Comparison of ENCODE assay signal across 9 mouse cellular contexts in genomic region chr6:48684319-48684718, GRCm38 (mm10). TPM values are rescaled to one million over a fixed set of nuclear protein-coding genes. Genes with fewer than 3 reads are reported as not detected.
DNase-seq lines count a peak whose midpoint lies in the region; ATAC-seq and TF ChIP-seq lines count a peak whose summit lies in the region.
"Had no signal": no experiment of that assay in that cellular context is flagged by ENCODE, and none has a peak within 500 bp of the region (broad histone marks: within the 10 kb centered on the region; RNA-seq: fewer than 3 reads in every experiment).

Gimap4 (plus strand) TSS chr6:48684549.

- no peaks in the 10 kb centered on the region for H3K27me3 ChIP-seq in lung, embryonic 15.5 days
- no peaks in the 10 kb centered on the region for H3K27me3 ChIP-seq in embryonic facial prominence, embryonic 14.5 days (replicated peaks; ENCODE audit: control insufficient read depth, insufficient read depth, low read length)
- H3K27me3 ChIP-seq in intestine, embryonic 14.5 days (replicated peaks; ENCODE audit: control insufficient read depth, insufficient read depth, low read length) = no peaks in the 10 kb centered on the region

- 62% methylated on average over 5 of the region's 5 CpGs for WGBS in lung, embryonic 15.5 days
- WGBS in embryonic facial prominence, embryonic 14.5 days = 69% methylated on average over 5 of the region's 5 CpGs
- 63% methylated on average over 5 of the region's 5 CpGs for WGBS in intestine, embryonic 14.5 days
- WGBS in olfactory bulb, adult 2 months = 74% methylated on average over 5 of the region's 5 CpGs

- H3K27ac ChIP-seq in lung, embryonic 15.5 days = peak within 1 kb of the TSS; percentile 66
- no peak within 1 kb of the TSS for H3K27ac ChIP-seq in embryonic facial prominence, embryonic 14.5 days (replicated peaks; ENCODE audit: low read depth, low read length)
- no peak within 1 kb of the TSS for H3K27ac ChIP-seq in intestine, embryonic 14.5 days (ENCODE audit: low read depth)
- H3K27ac ChIP-seq in olfactory bulb, adult 2 months (ENCODE audit: insufficient read depth, low read depth, low read length) = no peak within 1 kb of the TSS
- H3K27ac ChIP-seq: liver, embryonic 14.5 days had no signal

- no peak for TF ChIP-seq POLR2A in olfactory bulb, adult 2 months (IDR thresholded peaks at IDR 0.05; ENCODE audit: insufficient read depth, low read depth, low read length)

- peak within 1 kb of the TSS; percentile 7; the same call in 1 of the 2 replicates for H3K4me3 ChIP-seq in lung, embryonic 15.5 days
- no peak within 1 kb of the TSS for H3K4me3 ChIP-seq in embryonic facial prominence, embryonic 14.5 days (ENCODE audit: low read depth, low read length)
- H3K4me3 ChIP-seq in intestine, embryonic 14.5 days (ENCODE audit: low read depth, low read length) = no peak within 1 kb of the TSS
- H3K4me3 ChIP-seq in olfactory bulb, adult 2 months (ENCODE audit: insufficient read depth, low read depth, low read length) = no peak within 1 kb of the TSS

- no peaks in the 10 kb centered on the region for H3K9me3 ChIP-seq in lung, embryonic 15.5 days
- no peaks in the 10 kb centered on the region for H3K9me3 ChIP-seq in embryonic facial prominence, embryonic 14.5 days (ENCODE audit: control insufficient read depth, low read length)
- H3K9me3 ChIP-seq in intestine, embryonic 14.5 days (ENCODE audit: control insufficient read depth, low read length) = no peaks in the 10 kb centered on the region

- H3K36me3 ChIP-seq in lung, embryonic 15.5 days = no peaks in the 10 kb centered on the region
- no peaks in the 10 kb centered on the region for H3K36me3 ChIP-seq in embryonic facial prominence, embryonic 14.5 days (ENCODE audit: control insufficient read depth, insufficient read depth, low read length)
- H3K36me3 ChIP-seq in intestine, embryonic 14.5 days (ENCODE audit: control insufficient read depth, insufficient read depth, low read length) = no peaks in the 10 kb centered on the region

- H3K9ac ChIP-seq in lung, embryonic 15.5 days = no peak within 1 kb of the TSS
- H3K9ac ChIP-seq in embryonic facial prominence, embryonic 14.5 days (ENCODE audit: low read depth, low read length) = no peak within 1 kb of the TSS
- H3K9ac ChIP-seq in intestine, embryonic 14.5 days (ENCODE audit: low read length) = no peak within 1 kb of the TSS
- H3K9ac ChIP-seq: liver, embryonic 14.5 days had no signal

- ATAC-seq in lung, embryonic 15.5 days (ENCODE audit: borderline replicate concordance, extremely low read depth, low FRiP score, low TSS enrichment) = no peak
- ATAC-seq in embryonic facial prominence, embryonic 14.5 days (ENCODE audit: low read depth) = no peak
- ATAC-seq in intestine, embryonic 14.5 days (replicated peaks; ENCODE audit: low FRiP score, low TSS enrichment, low read depth) = no peak

- DNase-seq in lung, adult 18-20 months = no peak
- DNase-seq in embryonic facial prominence, embryonic 14.5 days (ENCODE audit: low spot score) = no peak
- peak; percentile 21 for DNase-seq in intestine, embryonic 14.5 days (ENCODE audit: low spot score)
- DNase-seq in embryo, embryonic 10.5 days (ENCODE audit: low spot score) = no peak
- no peak for DNase-seq in cerebellum, adult 8-10 months
- no peak for DNase-seq in layer of hippocampus, postnatal 14 days (ENCODE audit: low spot score in 2 of 2)

- no peaks in the 10 kb centered on the region for H3K4me1 ChIP-seq in lung, embryonic 15.5 days
- H3K4me1 ChIP-seq in embryonic facial prominence, embryonic 14.5 days (ENCODE audit: control insufficient read depth, insufficient read depth, low read length) = no peaks in the 10 kb centered on the region
- H3K4me1 ChIP-seq in intestine, embryonic 14.5 days (replicated peaks; ENCODE audit: control insufficient read depth, insufficient read depth, low read length) = no peaks in the 10 kb centered on the region
- no peaks in the 10 kb centered on the region for H3K4me1 ChIP-seq in olfactory bulb, adult 2 months (ENCODE audit: control insufficient read depth, insufficient read depth, low read length)

- peak within 1 kb of the TSS; percentile 16; the same call in 1 of the 2 replicates for H3K4me2 ChIP-seq in lung, embryonic 15.5 days
- H3K4me2 ChIP-seq in embryonic facial prominence, embryonic 14.5 days (ENCODE audit: low read depth, low read length) = no peak within 1 kb of the TSS
- H3K4me2 ChIP-seq in intestine, embryonic 14.5 days (ENCODE audit: low read length) = no peak within 1 kb of the TSS

- TF ChIP-seq CTCF in olfactory bulb, adult 2 months (IDR thresholded peaks at IDR 0.05; ENCODE audit: insufficient read depth, low read depth, low read length) = no peak

RNA-seq across cellular contexts. Expression of gene Gimap4, which starts in this region (rescaled TPM):
- polyA plus RNA-seq in lung, embryonic 15.5 days (2015; fragmentation: Nextera tagmentation; extraction: Ambion mirVana) = 45.0 and 46.6 TPM in 2 replicates
- 12.6 and 13.3 TPM in 2 replicates for polyA plus RNA-seq in embryonic facial prominence, embryonic 14.5 days (2014; fragmentation: Nextera tagmentation; extraction: Ambion mirVana)
- polyA plus RNA-seq in intestine, embryonic 14.5 days (2014; fragmentation: Nextera tagmentation; extraction: Ambion mirVana) = 18.3 and 19.1 TPM in 2 replicates
- not detected in 2 replicates for polyA plus RNA-seq in olfactory bulb, adult 2 months (2012; ENCODE audit: insufficient read depth, insufficient read length, low replicate concordance, missing spikeins)
- under 1 TPM; 0.21 to 0.30 TPM for total RNA-seq in layer of hippocampus, postnatal 14 days (2021)
